Mouse (Mus musculus): ENCODE measurements at regions not wholly inside any gene's neighbourhood (a gene's known extent, or its start where the extent isn't known, plus 50 kb on each side); places are given as distances from the start of the nearest gene placed in this dataset.
A peak's percentile ranks its signal among the peaks of the same experiment; 100 is the strongest.

GRCm38 (mm10) chr16:62981821-62982220 is 127.7 kb downstream of the Pros1 start:
- Histone ChIP-seq H3K9me3 (replicated peaks; ENCODE audit: control insufficient read depth, low read length, poor library complexity, severe bottlenecking) (no peaks in the 10 kb centered on the region), H3K27ac (ENCODE audit: low read length) (no peak overlapping the region), H3K36me3 (ENCODE audit: control insufficient read depth, insufficient read depth, low read length) (no peaks in the 10 kb centered on the region), H3K9ac (ENCODE audit: low read depth, low read length) (no peak overlapping the region), H3K27me3 (ENCODE audit: control insufficient read depth, insufficient read depth, low read depth, low read length) (no peaks in the 10 kb centered on the region), H3K4me3 (ENCODE audit: low read depth, low read length) (no peak overlapping the region), H3K4me1 (ENCODE audit: control insufficient read depth, insufficient read depth, low read length) (no peaks in the 10 kb centered on the region), H3K4me2 (ENCODE audit: low read length) (no peak overlapping the region)
- ATAC-seq, result no peak
- 54% methylated on average over 1 of the region's 1 CpGs for WGBS

DNA sequence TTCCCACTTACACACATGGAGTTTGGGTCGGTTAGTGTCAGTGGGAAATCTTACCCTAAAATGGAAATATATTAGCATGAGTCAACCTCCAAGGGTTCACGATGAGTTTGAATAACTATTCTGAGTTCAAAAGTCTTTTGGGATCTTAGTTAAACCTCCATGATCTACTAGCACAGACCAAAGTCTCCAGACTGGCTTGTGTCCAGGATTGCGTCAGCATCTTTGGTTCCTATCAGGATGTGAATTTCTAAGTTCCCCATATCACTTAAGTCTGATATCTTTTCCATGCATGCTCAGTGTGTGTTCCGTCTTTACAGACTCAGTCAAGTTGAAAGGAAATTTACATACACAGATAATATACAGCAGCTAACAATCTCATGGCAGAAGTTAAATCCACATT is 128.5 kb downstream of the Pros1 start:
- no peaks in the 10 kb centered on the region for H3K27me3 ChIP-seq (ENCODE audit: control insufficient read depth, insufficient read depth, low read depth, low read length)
- no peak overlapping the region for H3K9ac ChIP-seq (ENCODE audit: low read depth, low read length)
- no peaks in the 10 kb centered on the region for H3K36me3 ChIP-seq (ENCODE audit: control insufficient read depth, insufficient read depth, low read length)
- H3K9me3 ChIP-seq (replicated peaks; ENCODE audit: control insufficient read depth, low read length, poor library complexity, severe bottlenecking), result no peaks in the 10 kb centered on the region
- 74% methylated on average over 4 of the region's 4 CpGs for WGBS
- H3K4me3 ChIP-seq (ENCODE audit: low read depth, low read length), result no peak overlapping the region
- no peak overlapping the region for H3K27ac ChIP-seq (ENCODE audit: low read length)
- no peak overlapping the region for H3K4me2 ChIP-seq (ENCODE audit: low read length)
- no peak for ATAC-seq
- no peaks in the 10 kb centered on the region for H3K4me1 ChIP-seq (ENCODE audit: control insufficient read depth, insufficient read depth, low read length)

GRCm38 (mm10) chr16:62995555-62995954 is 141.4 kb downstream of the Pros1 start:
- WGBS, result 91% methylated on average over 3 of the region's 3 CpGs
- Histone ChIP-seq H3K4me1 (ENCODE audit: control insufficient read depth, insufficient read depth, low read length) (no peaks in the 10 kb centered on the region), H3K27me3 (ENCODE audit: control insufficient read depth, insufficient read depth, low read depth, low read length) (no peaks in the 10 kb centered on the region), H3K36me3 (ENCODE audit: control insufficient read depth, insufficient read depth, low read length) (no peaks in the 10 kb centered on the region), H3K27ac (ENCODE audit: low read length) (no peak overlapping the region), H3K9ac (ENCODE audit: low read depth, low read length) (no peak overlapping the region), H3K9me3 (replicated peaks; ENCODE audit: control insufficient read depth, low read length, poor library complexity, severe bottlenecking) (no peaks in the 10 kb centered on the region), H3K4me3 (ENCODE audit: low read depth, low read length) (no peak overlapping the region), H3K4me2 (ENCODE audit: low read length) (no peak overlapping the region)
- no peak for ATAC-seq

DNA sequence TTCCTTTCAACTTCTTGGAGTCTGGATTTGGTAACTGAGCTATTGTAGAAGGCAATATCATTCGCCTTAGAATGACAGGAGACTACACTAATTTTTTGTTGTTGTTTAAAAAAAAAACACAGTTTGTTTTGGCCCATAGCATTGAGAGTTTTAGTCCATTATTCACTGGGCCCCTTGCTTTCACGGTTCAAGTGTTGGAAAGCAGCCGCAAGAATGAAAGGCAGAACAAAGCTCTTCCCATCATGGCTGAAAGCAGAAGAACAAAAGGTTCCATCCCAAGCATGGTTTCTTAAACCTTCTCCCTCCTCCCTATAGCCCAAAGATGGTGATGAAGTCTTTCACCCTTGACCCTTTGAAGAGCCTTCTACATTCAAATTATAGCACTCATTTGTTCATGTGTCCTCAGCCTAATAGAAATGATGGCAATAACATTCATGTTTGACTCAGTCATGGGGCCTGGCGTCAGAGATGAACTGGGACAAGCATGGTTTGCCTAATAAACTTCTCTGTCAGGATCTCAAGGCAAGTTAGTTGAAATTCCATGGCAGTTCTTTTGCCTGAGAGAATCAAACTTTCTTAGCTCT is 157.1 kb downstream of the Pros1 start:
- Histone ChIP-seq H3K4me3 (ENCODE audit: low read depth, low read length) (no peak overlapping the region), H3K9me3 (replicated peaks; ENCODE audit: control insufficient read depth, low read length, poor library complexity, severe bottlenecking) (no peaks in the 10 kb centered on the region), H3K36me3 (ENCODE audit: control insufficient read depth, insufficient read depth, low read length) (no peaks in the 10 kb centered on the region), H3K9ac (ENCODE audit: low read depth, low read length) (no peak overlapping the region), H3K27me3 (ENCODE audit: control insufficient read depth, insufficient read depth, low read depth, low read length) (no peaks in the 10 kb centered on the region), H3K27ac (ENCODE audit: low read length) (no peak overlapping the region), H3K4me2 (ENCODE audit: low read length) (no peak overlapping the region), H3K4me1 (ENCODE audit: control insufficient read depth, insufficient read depth, low read length) (no peaks in the 10 kb centered on the region)
- 19% methylated on average over 4 of the region's 4 CpGs for WGBS
- no peak for ATAC-seq

DNA sequence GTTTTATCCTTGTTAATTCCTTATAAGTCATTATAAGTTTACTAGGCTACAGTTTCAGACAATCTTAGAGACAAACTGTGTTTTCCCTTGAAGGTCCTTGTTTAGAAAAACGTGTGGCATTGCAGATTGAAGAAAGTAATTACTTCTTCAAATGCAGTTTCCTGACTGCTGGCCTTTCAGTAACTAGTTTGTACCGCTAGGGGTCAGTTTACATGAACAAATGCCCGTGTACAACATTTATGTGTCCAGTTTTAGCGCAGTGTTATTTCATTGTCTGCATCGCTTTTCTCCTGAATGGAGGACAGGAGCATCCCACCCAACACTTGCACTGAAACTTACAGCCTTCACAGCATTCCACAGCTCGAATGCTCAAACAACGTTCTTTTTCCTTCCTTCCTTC is 160.3 kb downstream of the Pros1 start:
- Histone ChIP-seq H3K36me3 (ENCODE audit: control insufficient read depth, insufficient read depth, low read length) (no peaks in the 10 kb centered on the region), H3K27ac (ENCODE audit: low read length) (no peak overlapping the region), H3K9ac (ENCODE audit: low read depth, low read length) (no peak overlapping the region), H3K4me3 (ENCODE audit: low read depth, low read length) (no peak overlapping the region), H3K4me2 (ENCODE audit: low read length) (no peak overlapping the region), H3K27me3 (ENCODE audit: control insufficient read depth, insufficient read depth, low read depth, low read length) (no peaks in the 10 kb centered on the region), H3K4me1 (ENCODE audit: control insufficient read depth, insufficient read depth, low read length) (no peaks in the 10 kb centered on the region), H3K9me3 (replicated peaks; ENCODE audit: control insufficient read depth, low read length, poor library complexity, severe bottlenecking) (no peaks in the 10 kb centered on the region)
- 30% methylated on average over 7 of the region's 7 CpGs for WGBS
- ATAC-seq, result no peak

GRCm38 (mm10) chr16:63016144-63016543 is 162.0 kb downstream of the Pros1 start:
- WGBS, result 50% methylated on average over 1 of the region's 1 CpGs
- ATAC-seq, result no peak
- Histone ChIP-seq H3K36me3 (ENCODE audit: control insufficient read depth, insufficient read depth, low read length) (no peaks in the 10 kb centered on the region), H3K27ac (ENCODE audit: low read length) (no peak overlapping the region), H3K27me3 (ENCODE audit: control insufficient read depth, insufficient read depth, low read depth, low read length) (no peaks in the 10 kb centered on the region), H3K4me2 (ENCODE audit: low read length) (no peak overlapping the region), H3K9ac (ENCODE audit: low read depth, low read length) (no peak overlapping the region), H3K4me1 (ENCODE audit: control insufficient read depth, insufficient read depth, low read length) (no peaks in the 10 kb centered on the region), H3K4me3 (ENCODE audit: low read depth, low read length) (no peak overlapping the region), H3K9me3 (replicated peaks; ENCODE audit: control insufficient read depth, low read length, poor library complexity, severe bottlenecking) (no peaks in the 10 kb centered on the region)

DNA sequence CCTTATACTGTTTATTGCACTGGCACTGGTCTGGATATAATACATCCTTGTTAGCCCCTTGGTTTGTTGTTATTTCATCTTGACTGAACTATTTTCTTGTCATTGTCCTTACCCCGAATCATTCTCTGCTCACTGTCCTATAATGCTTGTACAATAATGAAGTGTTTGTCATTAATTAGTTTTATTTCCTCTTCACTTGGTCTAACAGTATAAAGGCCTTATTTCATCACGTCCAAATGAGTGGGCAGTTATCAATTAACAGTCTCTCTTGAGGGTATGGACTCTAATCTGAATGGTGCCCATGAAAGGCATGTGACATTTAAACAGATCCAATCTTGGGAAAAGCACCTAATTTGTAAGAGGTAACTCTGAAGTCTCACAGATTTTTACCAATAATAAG is 162.6 kb downstream of the Pros1 start:
- Histone ChIP-seq H3K9ac (ENCODE audit: low read depth, low read length) (no peak overlapping the region), H3K27me3 (ENCODE audit: control insufficient read depth, insufficient read depth, low read depth, low read length) (no peaks in the 10 kb centered on the region), H3K36me3 (ENCODE audit: control insufficient read depth, insufficient read depth, low read length) (no peaks in the 10 kb centered on the region), H3K9me3 (replicated peaks; ENCODE audit: control insufficient read depth, low read length, poor library complexity, severe bottlenecking) (no peaks in the 10 kb centered on the region), H3K4me1 (ENCODE audit: control insufficient read depth, insufficient read depth, low read length) (no peaks in the 10 kb centered on the region), H3K4me3 (ENCODE audit: low read depth, low read length) (no peak overlapping the region), H3K27ac (ENCODE audit: low read length) (no peak overlapping the region), H3K4me2 (ENCODE audit: low read length) (no peak overlapping the region)
- 64% methylated on average over 2 of the region's 2 CpGs for WGBS
- no peak for ATAC-seq

- Histone ChIP-seq H3K36me3 (ENCODE audit: control insufficient read depth, insufficient read depth, low read length) (no peaks in the 10 kb centered on the region), H3K4me1 (ENCODE audit: control insufficient read depth, insufficient read depth, low read length) (peaks cover 2% of the 10 kb centered on the region; the same call in 1 of the 2 replicates), H3K27ac (ENCODE audit: low read length) (no peak overlapping the region), H3K9ac (ENCODE audit: low read depth, low read length) (no peak overlapping the region), H3K4me3 (ENCODE audit: low read depth, low read length) (no peak overlapping the region), H3K4me2 (ENCODE audit: low read length) (no peak overlapping the region), H3K9me3 (replicated peaks; ENCODE audit: control insufficient read depth, low read length, poor library complexity, severe bottlenecking) (no peaks in the 10 kb centered on the region), H3K27me3 (ENCODE audit: control insufficient read depth, insufficient read depth, low read depth, low read length) (no peaks in the 10 kb centered on the region)
- ATAC-seq, result peak; percentile 51; the same call in 1 of the 2 replicates
- 55% methylated on average over 4 of the region's 4 CpGs for WGBS
Measured at GRCm38 (mm10) chr16:63030399-63030798, 176.3 kb downstream of the Pros1 start.

GRCm38 (mm10) chr16:63031035-63031434 is 176.9 kb downstream of the Pros1 start:
- no peaks in the 10 kb centered on the region for H3K36me3 ChIP-seq (ENCODE audit: control insufficient read depth, insufficient read depth, low read length)
- no peak overlapping the region for H3K9ac ChIP-seq (ENCODE audit: low read depth, low read length)
- no peak overlapping the region for H3K4me3 ChIP-seq (ENCODE audit: low read depth, low read length)
- peak; percentile 40 for ATAC-seq
- no peak overlapping the region for H3K27ac ChIP-seq (ENCODE audit: low read length)
- H3K27me3 ChIP-seq (ENCODE audit: control insufficient read depth, insufficient read depth, low read depth, low read length), result no peaks in the 10 kb centered on the region
- H3K4me2 ChIP-seq (ENCODE audit: low read length), result no peak overlapping the region
- WGBS, result 12% methylated on average over 5 of the region's 5 CpGs
- no peaks in the 10 kb centered on the region for H3K9me3 ChIP-seq (replicated peaks; ENCODE audit: control insufficient read depth, low read length, poor library complexity, severe bottlenecking)
- peaks cover 2% of the 10 kb centered on the region; the same call in 1 of the 2 replicates for H3K4me1 ChIP-seq (ENCODE audit: control insufficient read depth, insufficient read depth, low read length)

Data from midbrain, embryonic 16.5 days (tissue).